Mouse (Mus musculus): ENCODE data around the gene Snx33. TPM values are rescaled to one million over a fixed set of nuclear protein-coding genes. Genes with fewer than 3 reads are reported as not detected.

The Snx33 gene
- 8.7 and 8.9 TPM in 2 replicates for polyA plus RNA-seq (2015; fragmentation: Nextera tagmentation; extraction: Ambion mirVana)

GRCm38 (mm10) chr9:56928041-56928811 lies at the start of gene Snx33:
Snx33 (minus strand) TSS chr9:56928371.
- peaks cover 40% of the 10 kb centered on the region for H3K4me1 ChIP-seq (ENCODE audit: insufficient read depth, low read depth, low read length)
- DNase-seq (ENCODE audit: low spot score) = peak; percentile 96
- H3K27ac ChIP-seq (ENCODE audit: low read length) = peak within 1 kb of the TSS; percentile 94
- H3K27me3 ChIP-seq (replicated peaks; ENCODE audit: insufficient read depth, low read length) = no peaks in the 10 kb centered on the region
- H3K4me2 ChIP-seq (replicated peaks; ENCODE audit: low read depth, low read length) = peak within 1 kb of the TSS; percentile 67
- peak; percentile 79 for ATAC-seq
- TF ChIP-seq EP300 (IDR thresholded peaks at IDR 0.05) (no peak), CTCF (IDR thresholded peaks at IDR 0.05) (peak; percentile 73)
- H3K36me3 ChIP-seq (ENCODE audit: insufficient read depth, low read length) = no peaks in the 10 kb centered on the region
- peak within 1 kb of the TSS; percentile 81 for H3K9ac ChIP-seq (replicated peaks; ENCODE audit: low read depth)
- peak within 1 kb of the TSS; percentile 72 for H3K4me3 ChIP-seq (ENCODE audit: low read depth, low read length)
- H3K9me3 ChIP-seq (ENCODE audit: low read length) = no peaks in the 10 kb centered on the region
- under 1% methylated on average over 35 of the region's 50 CpGs for WGBS

DNA sequence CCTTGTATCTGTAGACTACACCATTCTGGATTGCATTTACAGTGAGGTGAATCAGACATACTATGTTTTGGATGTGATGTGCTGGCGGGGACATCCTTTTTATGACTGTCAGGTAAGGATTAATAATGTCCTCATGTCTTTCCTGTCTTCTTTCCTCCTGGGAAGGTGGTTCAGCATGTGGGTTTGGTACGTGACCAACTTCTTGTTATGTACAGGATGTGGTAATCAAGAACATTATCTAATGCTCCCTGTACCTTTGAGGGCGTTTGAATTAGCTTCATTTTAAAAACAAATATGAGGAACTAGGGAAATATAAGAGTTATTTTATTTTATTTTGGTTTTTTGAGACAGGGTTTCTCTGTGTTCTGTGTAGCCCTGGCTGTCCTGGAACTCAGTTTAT lies 47.0 kb upstream of the Snx33 start:
- ATAC-seq = no peak
- no peak overlapping the region for H3K4me3 ChIP-seq (ENCODE audit: low read depth, low read length)
- no peak overlapping the region for H3K9ac ChIP-seq (replicated peaks; ENCODE audit: low read depth)
- no peaks in the 10 kb centered on the region for H3K27me3 ChIP-seq (replicated peaks; ENCODE audit: insufficient read depth, low read length)
- TF ChIP-seq EP300 (IDR thresholded peaks at IDR 0.05) (no peak), CTCF (IDR thresholded peaks at IDR 0.05) (no peak)
- no peak overlapping the region for H3K4me2 ChIP-seq (replicated peaks; ENCODE audit: low read depth, low read length)
- whole genome bisulfite sequencing = 66% methylated on average over 3 of the region's 3 CpGs
- no peaks in the 10 kb centered on the region for H3K9me3 ChIP-seq (ENCODE audit: low read length)
- H3K4me1 ChIP-seq (ENCODE audit: insufficient read depth, low read depth, low read length) = no peaks in the 10 kb centered on the region
- H3K36me3 ChIP-seq (ENCODE audit: insufficient read depth, low read length) = no peaks in the 10 kb centered on the region
- no peak for DNase-seq (ENCODE audit: low spot score)
- H3K27ac ChIP-seq (ENCODE audit: low read length) = no peak overlapping the region

DNA sequence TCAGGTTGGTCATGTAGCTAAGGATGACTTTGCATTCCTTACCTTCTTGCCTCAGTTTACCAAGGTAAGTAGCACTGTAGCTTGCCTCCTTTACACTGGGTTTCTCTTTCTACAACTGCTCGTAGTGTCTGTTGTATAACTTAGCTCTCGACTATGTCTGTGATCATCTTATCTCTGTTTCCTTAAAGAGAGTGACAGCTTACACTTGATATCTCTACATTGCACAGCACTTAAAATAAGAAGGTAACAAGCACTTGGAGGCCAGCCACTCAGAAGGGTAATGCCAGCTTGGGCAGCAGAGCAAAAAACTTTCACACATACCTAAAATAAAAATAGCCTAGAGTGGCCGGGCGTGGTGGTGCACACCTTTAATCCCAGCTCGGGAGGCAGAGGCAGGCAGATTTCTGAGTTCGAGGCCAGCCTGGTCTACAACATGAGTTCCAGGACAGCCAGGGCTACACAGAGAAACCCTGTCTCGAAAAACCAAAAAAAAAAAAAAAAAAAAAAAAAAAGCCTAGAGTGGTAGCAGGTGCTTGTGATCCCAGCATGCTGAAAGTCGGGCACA lies 45.9 kb upstream of the Snx33 start:
- no peak for DNase-seq (ENCODE audit: low spot score)
- TF ChIP-seq EP300 (IDR thresholded peaks at IDR 0.05) (no peak), CTCF (IDR thresholded peaks at IDR 0.05) (no peak)
- no peaks in the 10 kb centered on the region for H3K4me1 ChIP-seq (ENCODE audit: insufficient read depth, low read depth, low read length)

GRCm38 (mm10) chr9:56970158-56970557 lies 42.0 kb upstream of the Snx33 start:
- Histone ChIP-seq H3K36me3 (ENCODE audit: insufficient read depth, low read length) (no peaks in the 10 kb centered on the region), H3K4me3 (ENCODE audit: low read depth, low read length) (no peak overlapping the region), H3K27me3 (replicated peaks; ENCODE audit: insufficient read depth, low read length) (no peaks in the 10 kb centered on the region), H3K27ac (ENCODE audit: low read length) (no peak overlapping the region), H3K4me1 (ENCODE audit: insufficient read depth, low read depth, low read length) (no peaks in the 10 kb centered on the region), H3K9me3 (ENCODE audit: low read length) (no peaks in the 10 kb centered on the region), H3K9ac (replicated peaks; ENCODE audit: low read depth) (no peak overlapping the region), H3K4me2 (replicated peaks; ENCODE audit: low read depth, low read length) (no peak overlapping the region)
- 62% methylated on average over 2 of the region's 2 CpGs for WGBS
- ATAC-seq = no peak
- TF ChIP-seq CTCF (IDR thresholded peaks at IDR 0.05) = no peak
- no peak for TF ChIP-seq EP300 (IDR thresholded peaks at IDR 0.05)
- DNase-seq (ENCODE audit: low spot score) = no peak

More for the DNA sequence above, 45.9 kb upstream of the Snx33 start:
- Histone ChIP-seq H3K9ac (replicated peaks; ENCODE audit: low read depth) (no peak overlapping the region), H3K4me2 (replicated peaks; ENCODE audit: low read depth, low read length) (no peak overlapping the region), H3K27ac (ENCODE audit: low read length) (no peak overlapping the region), H3K9me3 (ENCODE audit: low read length) (no peaks in the 10 kb centered on the region), H3K27me3 (replicated peaks; ENCODE audit: insufficient read depth, low read length) (no peaks in the 10 kb centered on the region), H3K36me3 (ENCODE audit: insufficient read depth, low read length) (no peaks in the 10 kb centered on the region), H3K4me3 (ENCODE audit: low read depth, low read length) (no peak overlapping the region)
- ATAC-seq = no peak
- WGBS = 83% methylated on average over 7 of the region's 8 CpGs

GRCm38 (mm10) chr9:56961591-56961990 lies 33.4 kb upstream of the Snx33 start:
- H3K4me1 ChIP-seq (ENCODE audit: insufficient read depth, low read depth, low read length) = no peaks in the 10 kb centered on the region
- TF ChIP-seq CTCF (IDR thresholded peaks at IDR 0.05) (no peak), EP300 (IDR thresholded peaks at IDR 0.05) (no peak)
- no peaks in the 10 kb centered on the region for H3K27me3 ChIP-seq (replicated peaks; ENCODE audit: insufficient read depth, low read length)
- DNase-seq (ENCODE audit: low spot score) (no peak), ATAC-seq (no peak)
- no peak overlapping the region for H3K27ac ChIP-seq (ENCODE audit: low read length)
- no peaks in the 10 kb centered on the region for H3K9me3 ChIP-seq (ENCODE audit: low read length)
- no peak overlapping the region for H3K4me2 ChIP-seq (replicated peaks; ENCODE audit: low read depth, low read length)
- peaks cover 15% of the 10 kb centered on the region; the same call in 1 of the 2 replicates for H3K36me3 ChIP-seq (ENCODE audit: insufficient read depth, low read length)
- no peak overlapping the region for H3K9ac ChIP-seq (replicated peaks; ENCODE audit: low read depth)
- 95% methylated on average over 3 of the region's 3 CpGs for WGBS
- H3K4me3 ChIP-seq (ENCODE audit: low read depth, low read length) = no peak overlapping the region

GRCm38 (mm10) chr9:56958689-56959088 lies 30.5 kb upstream of the Snx33 start:
- Histone ChIP-seq H3K9ac (replicated peaks; ENCODE audit: low read depth) (no peak overlapping the region), H3K4me1 (ENCODE audit: insufficient read depth, low read depth, low read length) (no peaks in the 10 kb centered on the region), H3K36me3 (ENCODE audit: insufficient read depth, low read length) (peaks cover 5% of the 10 kb centered on the region; the same call in 1 of the 2 replicates), H3K4me2 (replicated peaks; ENCODE audit: low read depth, low read length) (no peak overlapping the region), H3K27ac (ENCODE audit: low read length) (no peak overlapping the region), H3K27me3 (replicated peaks; ENCODE audit: insufficient read depth, low read length) (no peaks in the 10 kb centered on the region), H3K9me3 (ENCODE audit: low read length) (no peaks in the 10 kb centered on the region), H3K4me3 (ENCODE audit: low read depth, low read length) (no peak overlapping the region)
- DNase-seq (ENCODE audit: low spot score) (no peak), ATAC-seq (no peak)
- no peak for TF ChIP-seq EP300 (IDR thresholded peaks at IDR 0.05)
- no peak for TF ChIP-seq CTCF (IDR thresholded peaks at IDR 0.05)
- WGBS = 94% methylated on average over 2 of the region's 2 CpGs
